Mouse (Mus musculus): ENCODE data around the gene Gm20696. TPM values are rescaled to one million over a fixed set of nuclear protein-coding genes. Genes with fewer than 3 reads are reported as not detected.

The Gm20696 gene
- polyA plus RNA-seq, 1 experiment from 2014 or later: 3.2 TPM

DNA sequence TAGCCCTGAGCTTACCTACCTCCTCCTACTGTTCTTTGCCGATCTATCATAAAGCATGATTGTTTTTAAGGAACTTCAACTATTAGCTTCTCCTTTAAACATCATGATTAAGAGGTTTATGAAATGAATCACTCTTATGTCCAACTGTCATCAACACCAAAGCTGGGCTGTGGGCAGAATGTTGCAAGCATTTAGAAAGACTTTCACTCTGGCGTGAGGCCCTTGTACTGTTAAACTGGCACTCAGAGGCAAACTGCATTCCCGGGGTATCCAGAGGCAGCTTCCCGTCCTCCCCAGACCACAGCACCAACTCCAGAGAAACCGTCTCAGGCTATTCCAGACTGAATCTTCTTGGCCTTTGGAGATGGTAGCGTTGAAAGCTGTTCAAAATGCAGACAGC, 230.2 kb downstream of the Gm20696 start:
- Histone ChIP-seq H3K27ac (no peak overlapping the region), H3K9me3 (no peaks in the 10 kb centered on the region), H3K4me1 (peaks cover 31% of the 10 kb centered on the region), H3K27me3 (replicated peaks) (no peaks in the 10 kb centered on the region), H3K4me2 (replicated peaks) (no peak overlapping the region), H3K4me3 (no peak overlapping the region), H3K36me3 (peaks cover 10% of the 10 kb centered on the region; the same call in 1 of the 2 replicates), H3K9ac (no peak overlapping the region)
- ATAC-seq (ENCODE audit: low FRiP score, low read depth): no peak
- 87% methylated on average over 6 of the region's 6 CpGs for WGBS

GRCm38 (mm10) chr6:99435140-99435539, 231.5 kb downstream of the Gm20696 start:
- H3K27ac ChIP-seq: no peak overlapping the region

GRCm38 (mm10) chr6:99433006-99433405, 233.6 kb downstream of the Gm20696 start:
- no peak for ATAC-seq (ENCODE audit: low FRiP score, low read depth)
- Histone ChIP-seq H3K4me2 (replicated peaks) (no peak overlapping the region), H3K4me3 (no peak overlapping the region), H3K27ac (no peak overlapping the region), H3K9me3 (no peaks in the 10 kb centered on the region), H3K27me3 (replicated peaks) (no peaks in the 10 kb centered on the region), H3K4me1 (peaks cover 3% of the 10 kb centered on the region; the same call in 1 of the 2 replicates), H3K36me3 (peaks cover 10% of the 10 kb centered on the region; the same call in 1 of the 2 replicates), H3K9ac (no peak overlapping the region)
- WGBS: 90% methylated on average over 9 of the region's 9 CpGs

More at GRCm38 (mm10) chr6:99435140-99435539, 231.5 kb downstream of the Gm20696 start:
- no peak overlapping the region for H3K4me2 ChIP-seq (replicated peaks)
- WGBS: 91% methylated on average over 10 of the region's 10 CpGs
- no peaks in the 10 kb centered on the region for H3K27me3 ChIP-seq (replicated peaks)
- no peaks in the 10 kb centered on the region for H3K9me3 ChIP-seq
- H3K36me3 ChIP-seq: peaks cover 10% of the 10 kb centered on the region; the same call in 1 of the 2 replicates
- no peak overlapping the region for H3K4me3 ChIP-seq
- no peak overlapping the region for H3K9ac ChIP-seq
- H3K4me1 ChIP-seq: peaks cover 20% of the 10 kb centered on the region
- ATAC-seq (ENCODE audit: low FRiP score, low read depth): no peak

DNA sequence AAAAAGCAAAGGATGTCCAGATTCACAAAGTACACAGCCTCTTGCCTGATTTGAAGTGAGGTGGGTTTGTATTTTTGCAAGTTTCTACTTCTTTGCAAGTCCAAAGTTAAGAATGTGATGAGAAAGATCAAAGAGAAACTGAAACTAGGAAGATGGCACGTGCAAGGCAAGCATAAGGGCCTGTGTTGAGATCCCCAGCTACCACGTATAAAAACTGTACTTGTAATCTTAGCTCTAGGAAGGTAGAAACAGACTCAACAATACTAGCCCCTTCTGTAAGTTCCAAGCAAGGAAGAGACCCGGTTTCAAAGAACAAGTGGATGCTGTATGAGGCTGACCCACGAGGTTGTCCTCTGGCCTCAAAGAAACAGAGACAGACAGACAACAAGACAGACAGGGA, 234.7 kb downstream of the Gm20696 start:
- no peaks in the 10 kb centered on the region for H3K27me3 ChIP-seq (replicated peaks)
- peaks cover 10% of the 10 kb centered on the region; the same call in 1 of the 2 replicates for H3K36me3 ChIP-seq
- H3K9me3 ChIP-seq: no peaks in the 10 kb centered on the region
- H3K9ac ChIP-seq: no peak overlapping the region
- H3K27ac ChIP-seq: no peak overlapping the region
- no peaks in the 10 kb centered on the region for H3K4me1 ChIP-seq
- ATAC-seq (ENCODE audit: low FRiP score, low read depth): no peak
- no peak overlapping the region for H3K4me2 ChIP-seq (replicated peaks)
- no peak overlapping the region for H3K4me3 ChIP-seq
- 76% methylated on average over 4 of the region's 4 CpGs for WGBS

GRCm38 (mm10) chr6:99430560-99430959, 236.0 kb downstream of the Gm20696 start:
- Histone ChIP-seq H3K27ac (no peak overlapping the region), H3K4me2 (replicated peaks) (no peak overlapping the region), H3K27me3 (replicated peaks) (no peaks in the 10 kb centered on the region), H3K9ac (no peak overlapping the region), H3K9me3 (no peaks in the 10 kb centered on the region), H3K4me3 (no peak overlapping the region), H3K4me1 (peaks cover under 1% of the 10 kb centered on the region; the same call in 1 of the 2 replicates), H3K36me3 (peaks cover 10% of the 10 kb centered on the region; the same call in 1 of the 2 replicates)
- no peak for ATAC-seq (ENCODE audit: low FRiP score, low read depth)
- WGBS: 76% methylated on average over 14 of the region's 14 CpGs

- 84% methylated on average over 16 of the region's 16 CpGs for WGBS
- Histone ChIP-seq H3K36me3 (peaks cover 4% of the 10 kb centered on the region; the same call in 1 of the 2 replicates), H3K9me3 (no peaks in the 10 kb centered on the region), H3K9ac (no peak overlapping the region), H3K4me3 (no peak overlapping the region), H3K27me3 (replicated peaks) (no peaks in the 10 kb centered on the region), H3K4me2 (replicated peaks) (no peak overlapping the region), H3K27ac (no peak overlapping the region), H3K4me1 (peaks cover 6% of the 10 kb centered on the region; the same call in 1 of the 2 replicates)
- ATAC-seq (ENCODE audit: low FRiP score, low read depth): no peak
These were observed 237.0 kb downstream of the Gm20696 start for GRCm38 (mm10) chr6:99429378-99430131.

- Histone ChIP-seq H3K27ac (no peak overlapping the region), H3K27me3 (replicated peaks) (no peaks in the 10 kb centered on the region), H3K36me3 (no peaks in the 10 kb centered on the region), H3K4me3 (no peak overlapping the region), H3K9me3 (no peaks in the 10 kb centered on the region), H3K9ac (no peak overlapping the region), H3K4me1 (peaks cover 6% of the 10 kb centered on the region; the same call in 1 of the 2 replicates), H3K4me2 (replicated peaks) (no peak overlapping the region)
- ATAC-seq (ENCODE audit: low FRiP score, low read depth): no peak
- WGBS: 67% methylated on average over 2 of the region's 2 CpGs
These were observed 237.6 kb downstream of the Gm20696 start for GRCm38 (mm10) chr6:99428961-99429360.

GRCm38 (mm10) chr6:99427301-99427700, 239.3 kb downstream of the Gm20696 start:
- Histone ChIP-seq H3K4me2 (replicated peaks) (no peak overlapping the region), H3K27me3 (replicated peaks) (no peaks in the 10 kb centered on the region), H3K36me3 (no peaks in the 10 kb centered on the region), H3K9me3 (no peaks in the 10 kb centered on the region), H3K4me3 (no peak overlapping the region), H3K9ac (no peak overlapping the region), H3K4me1 (peaks cover 6% of the 10 kb centered on the region; the same call in 1 of the 2 replicates), H3K27ac (no peak overlapping the region)
- 91% methylated on average over 4 of the region's 4 CpGs for WGBS
- no peak for ATAC-seq (ENCODE audit: low FRiP score, low read depth)

GRCm38 (mm10) chr6:99425044-99425443, 241.6 kb downstream of the Gm20696 start:
- Histone ChIP-seq H3K9ac (no peak overlapping the region), H3K27me3 (replicated peaks) (no peaks in the 10 kb centered on the region), H3K36me3 (no peaks in the 10 kb centered on the region), H3K9me3 (no peaks in the 10 kb centered on the region), H3K27ac (no peak overlapping the region), H3K4me1 (peaks cover 6% of the 10 kb centered on the region; the same call in 1 of the 2 replicates), H3K4me2 (replicated peaks) (no peak overlapping the region), H3K4me3 (no peak overlapping the region)
- no peak for ATAC-seq (ENCODE audit: low FRiP score, low read depth)
- WGBS: 40% methylated on average over 3 of the region's 3 CpGs

DNA sequence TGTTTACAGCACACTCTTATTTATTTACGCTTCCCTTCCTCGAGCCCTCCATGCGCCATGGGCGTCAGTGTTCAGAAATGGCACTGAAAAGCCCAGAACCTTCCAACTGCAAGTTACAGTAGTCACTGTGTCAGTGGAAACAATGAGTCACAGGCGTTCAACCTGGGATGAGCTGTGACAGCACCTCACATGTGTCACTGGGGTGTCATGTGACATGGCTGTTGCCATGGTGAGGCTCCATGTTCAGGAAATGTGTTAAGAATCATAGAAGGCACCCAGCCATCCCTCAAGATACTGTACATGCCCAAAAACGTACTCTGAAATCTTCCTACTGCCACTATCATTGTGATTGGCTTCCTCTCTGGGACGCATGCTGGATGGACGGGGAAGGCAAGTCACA, 245.9 kb downstream of the Gm20696 start:
- WGBS: 91% methylated on average over 8 of the region's 8 CpGs
- no peak overlapping the region for H3K4me3 ChIP-seq
- no peak overlapping the region for H3K27ac ChIP-seq
- no peaks in the 10 kb centered on the region for H3K27me3 ChIP-seq (replicated peaks)
- H3K4me1 ChIP-seq: peaks cover 6% of the 10 kb centered on the region; the same call in 1 of the 2 replicates
- no peaks in the 10 kb centered on the region for H3K9me3 ChIP-seq
- no peaks in the 10 kb centered on the region for H3K36me3 ChIP-seq
- no peak for ATAC-seq (ENCODE audit: low FRiP score, low read depth)
- H3K4me2 ChIP-seq (replicated peaks): no peak overlapping the region
- no peak overlapping the region for H3K9ac ChIP-seq

DNA sequence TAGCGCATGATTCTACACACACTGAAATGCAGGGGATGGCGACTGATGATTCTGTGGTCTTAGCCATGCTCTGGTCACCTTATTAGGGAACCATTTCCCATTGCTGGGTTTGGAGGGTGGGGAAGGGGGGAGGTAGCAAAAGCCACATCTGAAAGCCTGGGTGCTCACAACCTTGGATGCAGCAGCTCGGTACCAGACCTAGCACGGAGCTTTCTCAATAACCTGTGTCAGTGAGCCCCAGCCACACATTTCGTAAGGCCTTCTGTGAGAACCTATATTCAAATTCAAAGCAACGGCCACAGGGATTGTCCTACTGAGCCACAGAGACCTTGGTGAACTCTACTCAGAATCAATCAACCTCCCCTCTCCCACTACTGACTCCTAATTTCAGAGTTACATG, 254.0 kb downstream of the Gm20696 start:
- H3K4me3 ChIP-seq: no peak overlapping the region
- H3K27me3 ChIP-seq (replicated peaks): no peaks in the 10 kb centered on the region
- H3K9ac ChIP-seq: no peak overlapping the region
- H3K4me1 ChIP-seq: no peaks in the 10 kb centered on the region
- WGBS: 89% methylated on average over 6 of the region's 6 CpGs
- H3K4me2 ChIP-seq (replicated peaks): no peak overlapping the region
- H3K36me3 ChIP-seq: no peaks in the 10 kb centered on the region
- ATAC-seq (ENCODE audit: low FRiP score, low read depth): no peak
- no peaks in the 10 kb centered on the region for H3K9me3 ChIP-seq
- no peak overlapping the region for H3K27ac ChIP-seq

DNA sequence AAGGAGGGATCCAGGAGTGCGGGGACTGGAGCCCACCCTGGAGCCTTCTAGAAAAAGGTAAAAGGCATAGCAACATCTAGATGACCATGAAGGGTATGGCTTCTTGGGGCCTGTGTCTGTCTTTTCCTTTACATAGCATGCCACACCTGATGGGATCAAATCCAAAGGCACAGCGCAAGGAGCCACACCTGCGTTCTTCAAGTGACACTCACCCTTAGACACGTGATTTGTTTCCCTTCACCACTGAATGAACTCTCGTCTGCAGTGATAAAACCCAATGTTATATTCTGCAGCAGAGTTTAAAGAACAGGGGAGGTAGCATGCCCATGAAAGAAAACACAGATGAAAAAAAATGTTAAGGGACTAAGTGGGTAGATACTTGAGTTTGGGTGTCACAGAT, 257.0 kb downstream of the Gm20696 start:
- 88% methylated on average over 5 of the region's 5 CpGs for WGBS
- H3K4me1 ChIP-seq: peaks cover 3% of the 10 kb centered on the region; the same call in 1 of the 2 replicates
- H3K27me3 ChIP-seq (replicated peaks): no peaks in the 10 kb centered on the region
- no peak overlapping the region for H3K27ac ChIP-seq
- no peak overlapping the region for H3K9ac ChIP-seq
- H3K4me2 ChIP-seq (replicated peaks): no peak overlapping the region
- H3K36me3 ChIP-seq: no peaks in the 10 kb centered on the region
- no peak overlapping the region for H3K4me3 ChIP-seq
- no peak for ATAC-seq (ENCODE audit: low FRiP score, low read depth)
- no peaks in the 10 kb centered on the region for H3K9me3 ChIP-seq

Data from neural tube, embryonic 12.5 days (tissue).